Mouse (Mus musculus) c-Kit-positive CD71-positive TER-119-positive erythroid progenitor cells, embryonic 14.5 days (primary cell): ENCODE measurements around the gene Crtc2.
"Not testable (repeated sequence)": the region's sequence is repeated elsewhere in the genome, so short reads cannot be mapped to it uniquely, and the experiment has no call there.

Experiments used
- DNase-seq: peaks from one replicate; pipeline ENCODE4 v3.0.0-alpha.2; 2013; ENCODE audit warnings: low spot score

Gene Crtc2

DNA sequence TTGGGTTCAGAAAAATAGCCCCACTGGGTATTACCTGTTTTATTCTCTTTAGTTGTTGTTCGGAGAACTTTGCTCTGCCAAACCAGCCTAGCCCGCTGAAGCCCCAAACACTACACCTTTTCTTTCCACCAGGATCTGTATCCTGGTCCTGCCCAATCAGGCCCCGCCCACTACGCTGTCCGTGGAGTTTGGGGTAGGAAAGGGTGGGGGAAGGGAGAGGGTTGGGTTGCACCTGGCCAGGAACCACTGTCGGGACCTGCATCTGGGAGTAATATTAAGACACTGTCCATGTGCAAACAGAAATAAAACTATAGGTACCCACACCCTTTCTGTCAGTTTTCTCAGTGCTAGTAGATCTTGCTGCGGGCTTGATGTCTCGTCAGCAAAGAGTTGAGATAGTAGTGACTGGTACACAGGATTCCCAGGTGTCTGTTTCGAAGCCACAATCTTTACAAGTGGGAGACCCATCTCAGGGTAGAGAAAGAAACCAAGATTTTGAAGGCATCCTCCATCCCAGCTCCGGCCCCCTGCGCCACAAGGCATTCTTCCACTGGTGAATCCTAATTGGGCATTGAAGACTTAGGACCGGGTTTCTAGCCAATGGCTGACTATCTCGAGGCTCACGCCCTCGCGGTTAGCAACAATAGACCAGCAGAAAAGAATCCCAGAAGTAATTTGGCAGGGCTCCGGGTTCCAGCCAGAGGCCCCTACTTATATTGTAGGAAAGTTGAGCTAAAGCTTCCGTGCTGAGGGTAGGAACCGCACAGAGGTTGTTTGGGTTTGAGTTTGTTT is 10.8 kb upstream of the Crtc2 start, which contains the start of gene Creb3l4:
Gene Creb3l4, minus strand, starts transcription at position 529 of the 792 bp plus-strand sequence.
- DNase-seq: peak; percentile 22

- no peak for DNase-seq
Measured at GRCm38 (mm10) chr3:90245406-90245805, 8.6 kb upstream of the Crtc2 start.

GRCm38 (mm10) chr3:90247630-90247959 is 6.4 kb upstream of the Crtc2 start:
- no peak for DNase-seq

- DNase-seq: peak; percentile 83
Measured at GRCm38 (mm10) chr3:90247960-90248745, 5.8 kb upstream of the Crtc2 start, which contains the start of gene Slc39a1. TSS of gene Slc39a1 (plus strand) at chr3:90248172.

- DNase-seq: peak; percentile 20
Measured at GRCm38 (mm10) chr3:90248746-90249100, 5.2 kb upstream of the Crtc2 start.

GRCm38 (mm10) chr3:90250791-90251190 is 3.2 kb upstream of the Crtc2 start:
- DNase-seq: no peak

DNA sequence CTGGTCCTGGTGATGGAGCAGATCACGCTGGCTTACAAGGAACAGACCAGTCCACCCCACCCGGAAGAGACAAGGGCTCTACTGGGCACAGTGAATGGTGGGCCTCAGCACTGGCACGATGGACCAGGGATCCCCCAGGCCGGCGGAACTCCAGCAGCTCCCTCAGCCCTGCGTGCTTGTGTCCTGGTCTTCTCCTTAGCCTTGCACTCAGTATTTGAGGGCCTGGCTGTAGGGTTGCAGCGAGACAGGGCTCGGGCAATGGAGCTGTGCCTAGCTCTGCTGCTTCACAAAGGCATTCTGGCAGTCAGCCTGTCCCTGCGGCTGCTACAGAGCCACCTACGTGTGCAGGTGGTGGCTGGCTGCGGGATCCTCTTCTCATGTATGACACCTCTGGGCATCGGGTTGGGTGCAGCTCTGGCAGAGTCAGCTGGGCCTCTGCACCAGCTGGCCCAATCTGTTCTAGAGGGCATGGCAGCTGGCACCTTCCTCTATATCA is 2.2 kb upstream of the Crtc2 start:
- not testable (repeated sequence) for DNase-seq

- not testable (repeated sequence) for DNase-seq
Measured at GRCm38 (mm10) chr3:90252659-90253058, 1.3 kb upstream of the Crtc2 start.

- DNase-seq: not testable (repeated sequence)
Measured at GRCm38 (mm10) chr3:90253174-90253573, 789 bp upstream of the Crtc2 start.

GRCm38 (mm10) chr3:90254419-90255193 is 643 bp downstream of the Crtc2 start:
- peak; percentile 15 for DNase-seq

DNA sequence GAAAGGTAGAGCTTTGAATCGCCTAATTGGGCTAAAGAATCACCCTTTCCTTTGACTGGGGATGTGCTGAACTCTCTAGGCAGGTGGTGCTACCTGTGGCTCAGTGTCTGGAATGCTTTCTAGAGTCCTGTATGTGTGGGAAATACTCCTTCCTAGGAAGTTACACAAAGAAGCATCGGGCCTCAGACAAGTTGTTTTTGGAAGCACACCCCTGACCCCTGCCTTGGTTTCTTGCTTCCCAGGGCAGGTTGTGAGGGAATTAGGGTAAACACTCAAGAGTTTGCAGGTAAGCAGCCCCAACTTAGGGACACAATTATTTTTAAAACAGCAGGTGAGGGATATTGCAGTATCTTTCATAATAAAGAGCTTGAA is 1.2 kb downstream of the Crtc2 start:
- DNase-seq: no peak

DNA sequence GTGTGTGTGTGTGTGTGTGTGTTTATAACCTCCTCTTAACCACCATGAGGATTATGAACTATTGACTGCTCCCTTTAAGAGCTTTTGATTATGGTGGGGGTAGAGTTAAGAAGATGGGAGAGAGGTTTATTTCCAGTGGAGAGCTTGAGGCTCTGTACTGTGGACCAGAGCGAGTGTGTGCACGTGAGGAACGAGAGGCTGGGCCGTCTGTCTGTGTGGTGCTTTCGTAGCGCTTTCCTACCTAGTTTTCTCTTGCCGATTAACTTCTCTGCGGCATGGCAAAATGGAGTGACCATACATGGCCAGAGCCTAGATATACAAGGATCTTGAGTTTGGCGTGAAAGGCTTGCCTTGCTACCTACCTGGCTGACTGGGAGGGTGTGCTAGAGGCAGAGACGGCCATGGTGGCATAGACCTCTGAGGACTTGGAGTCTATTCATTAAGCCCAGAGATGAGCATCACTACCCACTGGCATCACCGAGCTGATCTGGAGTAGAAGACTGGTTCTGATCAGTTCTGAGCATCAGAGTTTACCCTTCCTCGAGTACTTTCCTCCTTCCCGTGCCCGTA is 1.9 kb downstream of the Crtc2 start:
- no peak for DNase-seq

- no peak for DNase-seq
Measured at GRCm38 (mm10) chr3:90256731-90257530, 3.0 kb downstream of the Crtc2 start.

DNA sequence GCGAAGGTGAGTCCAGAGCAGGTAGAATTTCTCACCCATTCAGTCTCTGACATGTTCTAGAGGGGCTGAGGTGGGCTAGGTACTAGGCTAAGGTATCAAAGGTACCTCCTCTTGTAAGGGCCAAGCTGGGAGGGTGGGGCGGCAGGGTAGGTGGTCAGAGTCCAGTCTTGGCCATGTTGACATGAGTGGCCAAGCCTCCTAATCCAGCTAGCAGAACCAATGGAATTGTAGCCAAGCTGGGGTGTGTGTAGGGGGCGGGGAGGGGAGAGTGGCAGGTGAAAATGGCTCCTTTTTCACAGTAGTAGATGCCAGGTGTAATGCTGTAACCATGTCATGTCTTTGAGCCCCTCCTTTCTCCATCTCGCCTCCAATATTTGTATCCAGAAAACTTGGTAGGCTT is 4.6 kb downstream of the Crtc2 start:
- no peak for DNase-seq

DNA sequence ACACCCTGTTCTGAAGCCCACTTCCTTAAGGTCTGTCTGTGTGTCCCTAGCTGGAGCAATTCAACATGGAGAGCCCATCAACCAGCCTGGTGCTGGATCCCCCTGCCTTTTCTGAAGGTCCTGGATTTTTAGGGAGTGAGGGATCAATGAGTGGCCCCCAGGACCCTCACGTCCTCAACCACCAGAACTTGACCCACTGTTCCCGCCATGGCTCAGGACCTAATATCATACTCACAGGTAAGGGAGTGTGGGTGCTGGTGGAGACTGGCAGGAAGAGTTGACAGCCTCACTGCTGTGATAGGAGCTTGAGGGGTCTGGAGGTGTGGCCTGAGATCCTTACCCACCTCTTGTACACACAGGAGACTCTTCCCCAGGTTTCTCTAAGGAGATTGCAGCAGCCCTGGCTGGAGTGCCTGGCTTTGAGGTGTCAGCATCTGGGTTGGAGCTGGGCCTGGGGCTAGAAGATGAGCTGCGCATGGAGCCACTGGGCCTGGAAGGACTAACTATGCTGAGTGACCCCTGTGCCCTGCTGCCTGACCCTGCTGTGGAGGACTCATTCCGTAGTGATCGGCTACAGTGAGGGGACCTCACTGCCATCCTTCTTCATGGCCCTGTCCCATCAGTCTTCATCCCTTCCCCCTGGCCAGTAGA is 9.3 kb downstream of the Crtc2 start:
- DNase-seq: no peak

GRCm38 (mm10) chr3:90264687-90265033 is 10.7 kb downstream of the Crtc2 start:
- DNase-seq: no peak

- peak; percentile 84 for DNase-seq
Measured at GRCm38 (mm10) chr3:90265034-90265931, 11.3 kb downstream of the Crtc2 start, which contains the start of gene Dennd4b. TSS of gene Dennd4b (plus strand) at chr3:90265185.

- DNase-seq: peak; percentile 51
Measured at GRCm38 (mm10) chr3:90265932-90266741, 12.2 kb downstream of the Crtc2 start.
